ENCODE assay signal across 24 mouse cellular contexts in the genomic region with DNA sequence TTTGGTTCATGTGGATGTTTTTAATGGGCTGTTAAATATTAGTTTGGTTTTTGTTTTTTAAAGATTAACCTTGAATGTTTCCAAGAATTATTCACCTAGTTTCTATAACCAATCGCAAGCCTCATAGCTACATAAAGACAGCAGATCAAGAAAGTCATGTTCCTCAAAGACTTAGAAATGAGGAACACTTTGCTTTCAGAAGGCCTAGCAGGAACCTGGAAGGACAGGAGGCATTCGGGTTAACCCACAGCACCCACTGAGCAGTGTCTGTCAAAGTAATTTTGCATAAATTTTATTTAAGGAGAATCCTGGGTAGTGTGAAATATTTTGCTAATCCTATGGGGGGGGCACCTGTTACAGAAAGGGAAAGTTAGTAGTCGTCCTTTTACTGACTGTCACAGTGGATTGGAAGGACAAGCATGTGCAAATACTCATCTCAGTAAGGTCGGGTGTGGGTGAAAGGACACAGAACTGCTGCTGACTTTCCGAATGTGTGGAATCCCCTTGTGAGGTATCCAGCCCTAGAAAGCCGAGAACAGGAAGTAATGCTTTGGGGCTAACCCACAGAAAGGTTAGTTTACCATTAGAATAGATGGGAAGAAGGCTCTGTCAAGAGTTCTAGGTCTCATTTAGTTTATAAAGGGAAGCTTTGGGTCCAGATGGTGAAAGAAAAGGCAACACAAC. TPM values are rescaled to one million over a fixed set of nuclear protein-coding genes. Genes with fewer than 3 reads are reported as not detected.
A peak's percentile ranks its signal among the peaks of the same experiment; 100 is the strongest.
DNase-seq lines count a peak whose midpoint lies in the region; ATAC-seq and TF ChIP-seq lines count a peak whose summit lies in the region.
"Had no signal": no experiment of that assay in that cellular context is flagged by ENCODE, and none has a peak within 500 bp of the region (broad histone marks: within the 10 kb centered on the region; RNA-seq: fewer than 3 reads in every experiment).

No protein-coding gene starts in this region.

- H3K4me2 ChIP-seq in CH12.LX (ENCODE audit: insufficient read depth, low read depth, poor library complexity, severe bottlenecking), result peak overlapping the region; percentile 57; the same call in 1 of the 2 replicates
- H3K4me2 ChIP-seq in liver, postnatal 0 days (ENCODE audit: low read depth, low read length), result no peak overlapping the region

- no peak overlapping the region; the same call in 1 of the 2 replicates for H3K9ac ChIP-seq in CH12.LX (ENCODE audit: insufficient read depth, low read depth)
- no peak overlapping the region for H3K9ac ChIP-seq in liver, postnatal 0 days (replicated peaks)

- peak; percentile 45; the same call in 1 of the 2 replicates for TF ChIP-seq EP300 in CH12.LX (IDR thresholded peaks at IDR 0.05; ENCODE audit: low read length)
- no peak for TF ChIP-seq EP300 in liver, postnatal 0 days (IDR thresholded peaks at IDR 0.05; ENCODE audit: low read depth)

- peak overlapping the region; percentile 2; the same call in 1 of the 2 replicates for H3K27ac ChIP-seq in CH12.LX (ENCODE audit: insufficient read depth, low read depth)
- no peak overlapping the region for H3K27ac ChIP-seq in limb, embryonic 10.5 days
- peak overlapping the region; percentile 76; the same call in 1 of the 2 replicates for H3K27ac ChIP-seq in liver, postnatal 0 days (ENCODE audit: low read depth)
- H3K27ac ChIP-seq: kidney, postnatal 0 days; layer of hippocampus, adult 2 months had no signal

- no peaks in the 10 kb centered on the region for H3K27me3 ChIP-seq in CH12.LX (replicated peaks)
- no peaks in the 10 kb centered on the region for H3K27me3 ChIP-seq in limb, embryonic 10.5 days (ENCODE audit: low read depth, poor library complexity, severe bottlenecking)
- no peaks in the 10 kb centered on the region for H3K27me3 ChIP-seq in liver, postnatal 0 days (ENCODE audit: insufficient read depth, low read length)
- H3K27me3 ChIP-seq: embryonic facial prominence, embryonic 13.5 days; Patski had no signal

- in situ Hi-C loops in CH12.LX (cut with MboI; ENCODE audit: low pct_ligation_motif_present, low pct_unique_long_range_greater_than_20kb, low sequenced_read_pairs), result no loop called here

- no peak; the same call in 1 of the 2 replicates for TF ChIP-seq POLR2A in CH12.LX (IDR thresholded peaks at IDR 0.05; ENCODE audit: low read depth, low read length)

- 77% methylated on average over 6 of the region's 6 CpGs for WGBS in limb, embryonic 10.5 days
- WGBS in liver, postnatal 0 days (ENCODE audit: insufficient replicate concordance), result 61% methylated on average over 6 of the region's 6 CpGs

- no peak for TF ChIP-seq CTCF in CH12.LX (conservative IDR thresholded peaks at IDR 0.05 in 1 of 2, IDR thresholded peaks at IDR 0.05 in 1 of 2; ENCODE audit: low read depth in 2 of 2, low read length in 2 of 2)
- TF ChIP-seq CTCF in liver, postnatal 0 days (IDR thresholded peaks at IDR 0.05; ENCODE audit: low read depth), result no peak

- ATAC-seq in liver, postnatal 0 days, result no peak
- ATAC-seq: forebrain, embryonic 14.5 days had no signal

- peaks cover 30 to 61% of the 10 kb centered on the region in 2 experiments for H3K36me3 ChIP-seq in CH12.LX (replicated peaks in 1 of 2; ENCODE audit: control insufficient read depth in 1 of 2, insufficient read depth in 1 of 2, low read length in 1 of 2)
- H3K36me3 ChIP-seq in limb, embryonic 10.5 days, result peaks cover 52% of the 10 kb centered on the region
- peaks cover 50% of the 10 kb centered on the region for H3K36me3 ChIP-seq in liver, postnatal 0 days (replicated peaks; ENCODE audit: insufficient read depth, low read length)

- H3K9me3 ChIP-seq in CH12.LX (replicated peaks; ENCODE audit: low read length), result no peaks in the 10 kb centered on the region
- no peaks in the 10 kb centered on the region for H3K9me3 ChIP-seq in limb, embryonic 10.5 days (replicated peaks)
- H3K9me3 ChIP-seq in liver, postnatal 0 days (ENCODE audit: low read length), result no peaks in the 10 kb centered on the region
- H3K9me3 ChIP-seq: embryonic facial prominence, embryonic 13.5 days; hindbrain, embryonic 10.5 days had no signal

- dilution Hi-C loops in CH12.LX (cut with MboI; ENCODE audit: extremely low pct_ligation_motif_present, extremely low pct_unique_long_range_greater_than_20kb, low sequenced_read_pairs), result no loop called here

- DNase-seq in CH12.LX (ENCODE audit: extremely low read depth), result peak; percentile 73
- DNase-seq in ES-CJ7 (ENCODE audit: low read depth, low spot score), result peak; percentile 43
- DNase-seq in limb, embryonic 10.5 days (ENCODE audit: low spot score), result no peak
- no peak for DNase-seq in liver, postnatal 0 days
- DNase-seq in thymus, postnatal 36 days, result no peak
- no peak for DNase-seq in embryo, embryonic 11 days
- DNase-seq in heart, adult 11 months, result no peak
- DNase-seq: layer of hippocampus, postnatal 36 days had no signal

- H3K4me1 ChIP-seq in CH12.LX (ENCODE audit: control insufficient read depth in 1 of 2, insufficient read depth in 2 of 2), result peaks cover 0 to 28% of the 10 kb centered on the region in 2 experiments; a peak in 2 of 4 replicates
- H3K4me1 ChIP-seq in limb, embryonic 10.5 days, result peaks cover 9% of the 10 kb centered on the region
- peaks cover 12% of the 10 kb centered on the region for H3K4me1 ChIP-seq in liver, postnatal 0 days (ENCODE audit: insufficient read depth)

- no peaks in the 10 kb centered on the region for H3K79me2 ChIP-seq in CH12.LX (replicated peaks; ENCODE audit: control insufficient read depth, extremely low read depth, insufficient read depth, poor library complexity, severe bottlenecking)

- no peak for TF ChIP-seq RAD21 in CH12.LX (IDR thresholded peaks at IDR 0.05; ENCODE audit: low read depth, low read length)

- peak overlapping the region in 1 of 3 experiments; percentile 51 for H3K4me3 ChIP-seq in CH12.LX (replicated peaks in 1 of 3; ENCODE audit: low read depth in 2 of 3, low read length in 2 of 3, poor library complexity in 1 of 3)
- H3K4me3 ChIP-seq in limb, embryonic 10.5 days, result peak overlapping the region; percentile 51; the same call in 1 of the 2 replicates
- H3K4me3 ChIP-seq in liver, postnatal 0 days (ENCODE audit: low read depth, low read length), result no peak overlapping the region

TF ChIP-seq in CH12.LX, 34 proteins besides CTCF, POLR2A, EP300 and RAD21:
- TF ChIP-seq ELF1 (IDR thresholded peaks at IDR 0.05; ENCODE audit: low read depth, low read length) (0 out of 2 replicates have a peak, but pooled peaks have one; percentile 37), ZNF384 (IDR thresholded peaks at IDR 0.05; ENCODE audit: low read depth, low read length) (no peak), BHLHE40 (IDR thresholded peaks at IDR 0.05; ENCODE audit: low read depth, low read length) (peak; percentile 91), USF1 (IDR thresholded peaks at IDR 0.05; ENCODE audit: low read depth, low read length) (no peak), IRF4 (IDR thresholded peaks at IDR 0.05; ENCODE audit: low read depth, low read length) (peak; percentile 79), MXI1 (IDR thresholded peaks at IDR 0.05; ENCODE audit: low read depth, low read length) (peak; percentile 57), ETS1 (conservative IDR thresholded peaks at IDR 0.05; ENCODE audit: low read depth, low read length) (peak; percentile 72), TBP (conservative IDR thresholded peaks at IDR 0.05; ENCODE audit: low read depth, low read length) (peak; percentile 84), RCOR1 (conservative IDR thresholded peaks at IDR 0.05; ENCODE audit: low read depth, low read length) (0 out of 2 replicates have a peak, but pooled peaks have one; percentile 65), ZMIZ1 (IDR thresholded peaks at IDR 0.05; ENCODE audit: low read depth, low read length) (peak; percentile 84; the same call in 1 of the 2 replicates)
TF ChIP-seq in CH12.LX: peak in this region for 8.

RNA-seq across cellular contexts. Expression of a gene that starts 0.8 kb away (rescaled TPM):
- total RNA-seq in CH12.LX (2012; rRNA removed) (1.4 and 2.2 TPM in 2 replicates), CH12.LX (2014; rRNA removed) (2.6 and 2.8 TPM in 2 replicates)
- polyA plus RNA-seq in CH12.LX (2012; ENCODE audit: insufficient read length, low read depth), result 6.8 and 9.1 TPM in 2 replicates
- polyA plus RNA-seq in limb, embryonic 10.5 days (2016; fragmentation: Nextera tagmentation; extraction: Ambion mirVana), result 1.1 and 1.8 TPM in 2 replicates
- 10.8 and 11.2 TPM in 2 replicates for polyA plus RNA-seq in liver, postnatal 0 days (2015; fragmentation: Nextera tagmentation; extraction: Ambion mirVana)

RNA-seq across cellular contexts. Expression of a gene that starts 17.8 kb away (rescaled TPM):
- total RNA-seq in CH12.LX (2012; rRNA removed) (not detected in 2 replicates), CH12.LX (2014; rRNA removed) (not detected in 2 replicates)
- not detected in 2 replicates for polyA plus RNA-seq in CH12.LX (2012; ENCODE audit: insufficient read length, low read depth)
- polyA plus RNA-seq in limb, embryonic 10.5 days (2016; fragmentation: Nextera tagmentation; extraction: Ambion mirVana), result not detected in 2 replicates
- polyA plus RNA-seq in liver, postnatal 0 days (2015; fragmentation: Nextera tagmentation; extraction: Ambion mirVana), result not detected in 2 replicates
- total RNA-seq: adrenal gland, postnatal 25 days; ES-E14; gastrocnemius, postnatal 25 days; layer of hippocampus, adult 2 months; layer of hippocampus, postnatal 36 days; left cerebral cortex, postnatal 14 days; midbrain, postnatal 0 days had no signal
- polyA plus RNA-seq: C2C12; embryonic facial prominence, embryonic 13.5 days; forebrain, embryonic 14.5 days; heart, embryonic 16.5 days; hindbrain, embryonic 10.5 days; limb, embryonic 14.5 days; lung, postnatal 0 days; midbrain, postnatal 0 days; neural tube, embryonic 11.5 days; Patski had no signal

RNA-seq across cellular contexts. Expression of a gene that starts 29.3 kb away (rescaled TPM):
- total RNA-seq in CH12.LX (2012; rRNA removed) (39.4 and 52.2 TPM in 2 replicates), CH12.LX (2014; rRNA removed) (44.7 and 48.3 TPM in 2 replicates)
- 39.3 and 44.8 TPM in 2 replicates for polyA plus RNA-seq in CH12.LX (2012; ENCODE audit: insufficient read length, low read depth)
- polyA plus RNA-seq in limb, embryonic 10.5 days (2016; fragmentation: Nextera tagmentation; extraction: Ambion mirVana), result 51.7 and 73.2 TPM in 2 replicates
- polyA plus RNA-seq in liver, postnatal 0 days (2015; fragmentation: Nextera tagmentation; extraction: Ambion mirVana), result 32.8 and 35.3 TPM in 2 replicates

RNA-seq across cellular contexts. Expression of a gene that starts 29.5 kb away (rescaled TPM):
- total RNA-seq in CH12.LX (2012; rRNA removed) (33.0 and 37.4 TPM in 2 replicates), CH12.LX (2014; rRNA removed) (37.5 and 41.4 TPM in 2 replicates)
- 31.1 and 31.3 TPM in 2 replicates for polyA plus RNA-seq in CH12.LX (2012; ENCODE audit: insufficient read length, low read depth)
- polyA plus RNA-seq in limb, embryonic 10.5 days (2016; fragmentation: Nextera tagmentation; extraction: Ambion mirVana), result 22.2 and 22.6 TPM in 2 replicates
- 3.9 and 5.0 TPM in 2 replicates for polyA plus RNA-seq in liver, postnatal 0 days (2015; fragmentation: Nextera tagmentation; extraction: Ambion mirVana)

RNA-seq across cellular contexts. Expression of a gene that starts 45.8 kb away (rescaled TPM):
- 22.2 and 28.5 TPM in 2 replicates for total RNA-seq in CH12.LX (2012; rRNA removed)
- total RNA-seq in CH12.LX (2014; rRNA removed), result 18.5 and 19.2 TPM in 2 replicates
- 9.6 and 12.3 TPM in 2 replicates for polyA plus RNA-seq in CH12.LX (2012; ENCODE audit: insufficient read length, low read depth)
- 18.7 and 22.3 TPM in 2 replicates for polyA plus RNA-seq in limb, embryonic 10.5 days (2016; fragmentation: Nextera tagmentation; extraction: Ambion mirVana)
- polyA plus RNA-seq in liver, postnatal 0 days (2015; fragmentation: Nextera tagmentation; extraction: Ambion mirVana), result 7.4 and 8.4 TPM in 2 replicates

Comparison
In these comparisons a context has a peak if more than half of its experiments do, and no peak if none do; other contexts are left out.
1. DNase-seq: peak in CH12.LX (single experiment) and ES-CJ7 (single experiment); none in limb, embryonic 10.5 days (single experiment), liver, postnatal 0 days (single experiment), thymus, postnatal 36 days (0 of 2), embryo, embryonic 11 days (single experiment) and heart, adult 11 months (single experiment).